Mouse (Mus musculus) ES-CJ7 (cell line): ENCODE measurements around the gene Maz.

Source experiments
- DNase-seq: peaks from one replicate; pipeline ENCODE4 v3.0.0; 2011; ENCODE audit warnings: low read depth, low spot score

Maz gene

DNA sequence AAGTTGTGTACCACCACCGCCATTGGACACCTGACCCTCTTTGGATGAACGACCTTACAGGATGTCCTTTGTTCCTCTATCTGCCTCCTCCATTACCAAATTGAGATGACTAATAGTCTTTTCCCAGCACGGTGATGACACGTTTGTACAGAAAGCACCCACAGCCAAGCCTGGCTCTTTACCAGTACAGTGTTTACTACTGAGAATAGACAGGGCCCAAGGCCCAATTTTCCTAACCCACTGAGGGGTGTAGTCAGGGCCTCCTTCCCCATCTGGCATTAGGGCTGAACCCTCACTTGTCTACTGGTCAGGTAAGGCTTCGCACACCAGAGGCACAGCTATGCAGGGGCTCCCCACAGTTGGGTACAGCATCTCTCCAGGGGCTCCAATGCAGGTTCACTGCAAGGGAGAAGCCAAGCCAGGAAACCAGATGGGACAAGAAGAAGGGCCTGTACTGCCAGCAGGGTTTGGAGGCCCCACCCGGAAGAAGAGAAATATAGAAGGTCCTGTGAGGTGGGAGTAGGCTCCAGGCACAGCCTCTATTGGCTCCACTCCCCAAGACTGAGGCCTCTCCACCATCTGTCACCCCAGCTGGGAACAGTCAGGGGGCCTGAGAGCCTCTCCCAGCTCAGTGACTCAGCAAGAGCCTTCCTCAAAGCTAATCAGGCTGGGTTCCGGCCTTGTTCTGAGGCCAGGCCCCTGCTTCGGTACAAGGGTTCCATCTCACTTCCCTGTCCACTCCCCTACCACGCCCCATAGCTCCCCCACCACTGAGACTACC, 18.4 kb downstream of the Maz start:
- no peak for DNase-seq

- DNase-seq = no peak
These were observed 19.4 kb downstream of the Maz start for GRCm38 (mm10) chr7:127007313-127008024.

- DNase-seq = peak; percentile 43
These were observed 22.5 kb downstream of the Maz start for GRCm38 (mm10) chr7:127004122-127004875.

DNA sequence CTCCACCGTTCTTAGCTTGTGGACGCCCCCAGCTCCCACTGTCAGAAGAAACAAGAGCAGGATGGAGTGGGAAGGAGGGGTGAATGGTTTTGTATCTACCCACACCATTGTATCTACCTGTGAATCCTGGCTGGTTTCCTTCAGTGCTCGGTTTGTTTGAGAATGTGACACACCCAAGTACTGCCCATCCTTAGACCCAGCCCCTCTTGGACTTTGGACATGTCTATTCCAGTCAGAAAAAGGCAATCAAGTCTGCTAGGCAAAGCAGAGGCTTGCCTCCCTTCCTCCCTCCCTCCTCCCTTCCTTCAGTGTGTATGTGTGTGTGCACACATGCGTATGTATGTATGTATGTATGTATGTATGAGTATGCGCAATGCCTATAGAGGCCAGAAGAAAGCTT, 23.2 kb downstream of the Maz start:
- DNase-seq = peak; percentile 66

GRCm38 (mm10) chr7:126999568-126999967, 27.3 kb downstream of the Maz start:
- no peak for DNase-seq

GRCm38 (mm10) chr7:126996449-126996848, 30.4 kb downstream of the Maz start:
- peak; percentile 50 for DNase-seq

DNA sequence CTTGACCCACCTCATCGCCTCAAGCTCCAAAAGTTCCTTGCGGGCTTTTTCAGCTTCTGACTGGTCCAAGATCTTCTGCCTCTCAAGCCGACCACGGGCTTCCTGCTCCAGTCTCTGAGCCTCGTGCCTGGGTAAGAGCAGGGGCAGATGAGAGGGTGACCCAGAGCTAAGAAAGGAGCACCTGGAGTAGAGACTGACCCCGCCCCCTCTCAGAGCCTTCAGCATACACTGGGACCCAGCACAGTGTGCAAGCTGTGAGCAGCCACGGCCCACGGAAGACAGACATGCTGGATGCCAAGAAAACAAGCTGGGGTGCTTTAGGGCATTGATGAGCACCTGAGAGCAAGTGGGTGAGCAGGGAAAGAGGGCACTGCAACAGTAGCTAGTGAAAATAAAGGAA, 38.0 kb downstream of the Maz start:
- DNase-seq = no peak

GRCm38 (mm10) chr7:126986319-126986718, 40.5 kb downstream of the Maz start:
- peak; percentile 46 for DNase-seq

- no peak for DNase-seq
These were observed 42.0 kb downstream of the Maz start for GRCm38 (mm10) chr7:126984667-126985444.

GRCm38 (mm10) chr7:126983113-126983512, 43.7 kb downstream of the Maz start:
- DNase-seq = no peak

GRCm38 (mm10) chr7:126982054-126982453, 44.8 kb downstream of the Maz start:
- no peak for DNase-seq

DNA sequence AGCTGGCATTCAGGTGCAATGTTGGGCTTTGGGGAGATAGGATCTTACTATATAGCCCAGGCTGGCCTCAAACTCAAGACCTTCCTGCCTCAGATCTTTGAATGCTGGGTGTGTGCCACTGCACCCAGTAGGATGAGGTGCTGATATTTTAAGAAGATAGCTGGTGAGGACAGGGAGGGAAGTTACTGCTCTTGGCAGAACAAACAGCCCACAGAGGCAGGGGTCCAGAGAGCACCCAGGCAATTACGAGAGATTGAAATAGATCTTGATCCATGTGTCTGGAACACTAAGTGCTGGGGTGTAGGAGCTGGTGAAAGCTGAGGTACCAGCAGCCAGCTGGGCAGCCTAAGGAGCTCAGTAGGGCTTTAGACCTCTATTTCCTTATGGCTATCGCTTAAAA, 45.2 kb downstream of the Maz start:
- DNase-seq = no peak

GRCm38 (mm10) chr7:126978841-126979240, 48.0 kb downstream of the Maz start:
- DNase-seq = no peak

GRCm38 (mm10) chr7:126976878-126977459, 49.9 kb downstream of the Maz start:
- DNase-seq = peak; percentile 36

DNA sequence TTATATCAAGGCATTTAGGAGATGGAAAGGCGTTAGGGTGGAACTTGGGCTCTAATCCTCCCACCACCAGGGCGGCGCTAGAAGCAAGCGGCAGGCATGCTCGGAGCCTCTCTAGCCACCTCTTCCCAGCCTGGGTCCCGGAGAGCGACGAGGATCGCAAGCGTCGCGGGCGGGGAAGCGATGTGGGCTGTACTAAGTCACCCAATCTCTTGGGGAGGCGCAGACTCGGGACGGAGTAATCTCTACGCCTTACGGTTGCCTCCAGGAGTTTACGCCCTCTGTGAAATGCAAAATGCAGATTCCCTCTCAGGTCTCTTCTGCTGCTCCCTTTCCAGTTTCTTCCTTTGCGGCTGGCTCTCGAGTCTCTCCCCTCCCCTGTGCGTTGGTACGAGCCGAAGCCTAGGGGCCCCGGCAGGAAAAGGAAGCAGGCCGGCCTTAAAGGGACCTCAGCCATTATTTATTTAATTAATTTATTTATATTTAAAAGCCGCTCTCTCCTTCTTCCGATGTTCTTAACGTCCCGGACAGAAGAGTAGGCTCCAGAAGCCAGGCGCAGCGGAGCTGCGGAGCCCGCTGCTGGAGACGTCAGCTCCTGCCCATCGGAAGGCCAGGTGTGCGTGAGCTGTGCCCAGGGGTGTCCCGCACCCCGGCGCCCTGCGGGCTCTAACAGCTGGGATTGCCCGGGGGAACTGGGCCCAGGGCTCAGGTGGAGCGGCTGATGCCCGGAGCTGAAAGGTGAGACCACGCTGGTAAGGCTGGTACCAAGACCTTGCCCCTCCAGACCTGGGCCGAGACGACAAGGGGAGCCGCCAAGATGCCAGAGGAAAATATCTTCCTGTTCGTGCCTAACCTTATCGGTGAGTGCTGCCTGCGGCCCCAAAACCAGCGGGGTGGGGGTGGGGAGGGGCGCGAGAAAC, 50.6 kb downstream of the Maz start, which contains the start of gene Cdiptos:
TSS of gene Cdiptos (minus strand) at position 149 of the 917 bp plus-strand sequence.
- peak; percentile 99 for DNase-seq

GRCm38 (mm10) chr7:126975893-126975949, 51.1 kb downstream of the Maz start, which contains the start of gene Cdipt:
Gene Cdipt (plus strand): TSS chr7:126975914.
- no peak for DNase-seq

GRCm38 (mm10) chr7:126975493-126975892, 51.3 kb downstream of the Maz start:
- DNase-seq = no peak
